Mouse (Mus musculus) forebrain, embryonic 12.5 days (tissue): ENCODE data around the gene Zmiz1. TPM values are rescaled to one million over a fixed set of nuclear protein-coding genes. Genes with fewer than 3 reads are reported as not detected.

Source experiments
- ATAC-seq: fragments of 200-750 bp; cut with Nextera tagmentation; 2 replicates; pipeline ENCODE4 v1.8.0; 2017; ENCODE audit warnings: moderate TSS enrichment; ENCODE audit not compliant: low FRiP score
- H3K27ac ChIP-seq: fragments of 300-500 bp; sonication (generic); 2 replicates; pipeline ENCODE4 v1.5.1; 2016; ENCODE audit warnings: mild to moderate bottlenecking
- H3K27me3 ChIP-seq: fragments of 300-500 bp; sonication (generic); 2 replicates; pipeline ENCODE4 v1.6.1; 2016; ENCODE audit warnings: mild to moderate bottlenecking
- H3K36me3 ChIP-seq: fragments of 300-500 bp; sonication (generic); replicated peaks from 2 replicates; pipeline ENCODE4 v1.6.1; 2016; ENCODE audit warnings: mild to moderate bottlenecking
- H3K4me1 ChIP-seq: fragments of 300-500 bp; sonication (generic); 2 replicates; pipeline ENCODE4 v1.6.1; 2016
- H3K4me2 ChIP-seq: fragments of 300-500 bp; sonication (generic); 2 replicates; pipeline ENCODE4 v1.6.1; 2016; ENCODE audit warnings: mild to moderate bottlenecking, moderate library complexity
- H3K4me3 ChIP-seq: fragments of 300-500 bp; sonication (generic); replicated peaks from 2 replicates; pipeline ENCODE4 v1.5.1; 2016; ENCODE audit warnings: mild to moderate bottlenecking
- H3K9ac ChIP-seq: fragments of 300-500 bp; sonication (generic); 2 replicates; pipeline ENCODE4 v1.6.1; 2016; ENCODE audit warnings: mild to moderate bottlenecking
- H3K9me3 ChIP-seq: fragments of 300-500 bp; sonication (generic); 2 replicates; pipeline ENCODE4 v1.6.1; 2016
- WGBS: fragments of 180-500 bp; shearing (Covaris S2); methylation state at CpG from one replicate; pipeline ENCODE4 v1.1.7; 2016; 5-methylcytosine and 5-hydroxymethylcytosine counted together
- polyA plus RNA-seq: library from polyadenylated mRNA; unstranded; fragments of >200 nt; fragmentation: Nextera tagmentation; extraction: Ambion mirVana; gene quantifications from 2 replicates; pipeline ENCODE4 v1.2.1, GENCODE M21; 2016

The Zmiz1 gene
- polyA plus RNA-seq, 1 experiment from 2014 or later = 64.1 TPM

- H3K9ac ChIP-seq = no peak overlapping the region
- peaks cover 88% of the 10 kb centered on the region for H3K36me3 ChIP-seq
- 73% methylated on average over 6 of the region's 6 CpGs for WGBS
- no peaks in the 10 kb centered on the region for H3K9me3 ChIP-seq
- H3K27me3 ChIP-seq = no peaks in the 10 kb centered on the region
- H3K4me1 ChIP-seq = peaks cover 33% of the 10 kb centered on the region
- H3K4me3 ChIP-seq = no peak overlapping the region
- ATAC-seq = no peak
- no peak overlapping the region for H3K27ac ChIP-seq
- H3K4me2 ChIP-seq = no peak overlapping the region
Measured at GRCm38 (mm10) chr14:25640421-25641056, 181.6 kb downstream of the Zmiz1 start.

GRCm38 (mm10) chr14:25641067-25641466, 182.1 kb downstream of the Zmiz1 start:
- Histone ChIP-seq H3K4me1 (peaks cover 28% of the 10 kb centered on the region), H3K4me2 (no peak overlapping the region), H3K9me3 (no peaks in the 10 kb centered on the region), H3K4me3 (no peak overlapping the region), H3K27me3 (no peaks in the 10 kb centered on the region), H3K9ac (no peak overlapping the region), H3K36me3 (peaks cover 89% of the 10 kb centered on the region), H3K27ac (no peak overlapping the region)
- WGBS = 86% methylated on average over 6 of the region's 6 CpGs
- no peak for ATAC-seq

DNA sequence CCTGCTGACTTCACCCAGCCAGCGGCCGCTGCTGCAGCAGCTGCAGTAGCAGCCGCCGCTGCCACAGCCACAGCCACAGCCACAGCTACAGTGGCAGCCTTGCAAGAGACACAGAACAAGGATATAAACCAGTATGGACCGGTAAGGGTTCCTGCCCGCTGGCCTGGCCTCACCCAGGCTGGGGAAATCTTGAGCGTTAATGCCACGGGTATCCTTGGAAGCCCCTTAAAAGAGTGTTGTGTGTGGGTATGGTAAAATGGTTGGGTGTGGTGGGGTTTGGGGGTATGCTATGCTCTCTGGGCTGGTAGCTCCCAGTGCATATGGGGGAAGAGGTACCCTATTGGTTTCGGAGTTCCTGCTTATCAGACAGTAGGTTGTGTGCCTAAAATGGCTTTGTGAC, 186.7 kb downstream of the Zmiz1 start:
- 95% methylated on average over 9 of the region's 9 CpGs for WGBS
- H3K27ac ChIP-seq = no peak overlapping the region
- no peak for ATAC-seq

GRCm38 (mm10) chr14:25646161-25646621, 187.2 kb downstream of the Zmiz1 start:
- Histone ChIP-seq H3K36me3 (peaks cover 90% of the 10 kb centered on the region), H3K4me1 (no peaks in the 10 kb centered on the region), H3K4me3 (no peak overlapping the region), H3K27ac (no peak overlapping the region), H3K27me3 (no peaks in the 10 kb centered on the region), H3K9me3 (no peaks in the 10 kb centered on the region), H3K9ac (no peak overlapping the region), H3K4me2 (no peak overlapping the region)
- WGBS = 87% methylated on average over 2 of the region's 2 CpGs
- ATAC-seq = no peak; the same call in 1 of the 2 replicates

More for the DNA sequence above, 186.7 kb downstream of the Zmiz1 start:
- no peaks in the 10 kb centered on the region for H3K27me3 ChIP-seq
- H3K4me3 ChIP-seq = no peak overlapping the region
- peaks cover 90% of the 10 kb centered on the region for H3K36me3 ChIP-seq
- 0 out of 2 replicates have a peak, but pooled peaks cover 2% of the 10 kb centered on the region for H3K4me1 ChIP-seq
- no peak overlapping the region for H3K9ac ChIP-seq
- H3K4me2 ChIP-seq = no peak overlapping the region
- no peaks in the 10 kb centered on the region for H3K9me3 ChIP-seq

DNA sequence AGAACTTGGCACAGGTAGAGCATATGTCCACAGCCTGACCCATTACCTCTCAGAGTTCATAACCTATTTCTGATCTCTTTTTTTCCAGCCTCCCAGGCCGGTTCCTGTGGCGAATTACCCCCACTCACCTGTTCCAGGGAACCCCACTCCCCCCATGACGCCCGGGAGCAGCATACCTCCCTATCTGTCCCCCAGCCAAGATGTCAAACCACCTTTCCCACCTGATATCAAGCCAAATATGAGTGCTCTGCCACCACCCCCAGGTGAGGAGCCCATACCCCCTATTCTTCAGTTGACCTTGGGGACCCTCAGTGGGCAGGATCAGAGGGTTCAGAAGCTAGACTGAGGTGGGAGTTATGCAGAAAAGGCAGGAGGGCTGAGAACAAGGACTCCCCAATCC, 192.1 kb downstream of the Zmiz1 start:
- peaks cover 100% of the 10 kb centered on the region for H3K36me3 ChIP-seq
- 92% methylated on average over 4 of the region's 4 CpGs for WGBS
- no peaks in the 10 kb centered on the region for H3K4me1 ChIP-seq
- no peak overlapping the region for H3K4me3 ChIP-seq
- H3K9me3 ChIP-seq = no peaks in the 10 kb centered on the region
- no peak overlapping the region for H3K27ac ChIP-seq
- no peak overlapping the region for H3K9ac ChIP-seq
- H3K4me2 ChIP-seq = no peak overlapping the region
- no peaks in the 10 kb centered on the region for H3K27me3 ChIP-seq
- ATAC-seq = no peak

DNA sequence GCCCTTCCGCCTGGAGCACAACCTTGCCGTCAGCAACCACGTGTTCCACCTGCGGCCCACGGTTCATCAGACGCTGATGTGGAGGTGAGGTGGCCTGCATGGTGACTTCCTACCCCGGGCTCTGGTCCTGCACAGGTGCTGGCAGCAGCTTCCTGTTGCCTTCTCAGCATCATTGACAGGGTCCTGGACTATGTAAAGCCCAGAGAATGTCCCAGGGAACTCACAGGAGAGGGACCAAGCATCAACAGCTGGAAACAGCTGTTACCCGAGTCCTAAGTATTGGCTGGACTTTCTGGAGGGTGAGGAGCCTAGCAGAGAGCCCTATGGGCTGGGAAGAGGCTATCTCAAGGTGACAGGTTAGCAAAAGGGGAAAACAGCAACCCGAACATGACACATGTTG, 192.9 kb downstream of the Zmiz1 start:
- Histone ChIP-seq H3K4me1 (no peaks in the 10 kb centered on the region), H3K9ac (no peak overlapping the region), H3K36me3 (peaks cover 100% of the 10 kb centered on the region), H3K27ac (no peak overlapping the region), H3K9me3 (no peaks in the 10 kb centered on the region), H3K4me3 (no peak overlapping the region), H3K4me2 (no peak overlapping the region), H3K27me3 (no peaks in the 10 kb centered on the region)
- ATAC-seq = no peak
- 92% methylated on average over 9 of the region's 9 CpGs for WGBS

- H3K27me3 ChIP-seq = no peaks in the 10 kb centered on the region
- no peak overlapping the region for H3K27ac ChIP-seq
- WGBS = 94% methylated on average over 13 of the region's 14 CpGs
- no peaks in the 10 kb centered on the region for H3K4me1 ChIP-seq
- H3K9me3 ChIP-seq = no peaks in the 10 kb centered on the region
- peaks cover 100% of the 10 kb centered on the region for H3K36me3 ChIP-seq
- no peak overlapping the region for H3K9ac ChIP-seq
- no peak for ATAC-seq
- H3K4me2 ChIP-seq = no peak overlapping the region
- H3K4me3 ChIP-seq = no peak overlapping the region
Measured at GRCm38 (mm10) chr14:25654401-25655197, 195.6 kb downstream of the Zmiz1 start.

DNA sequence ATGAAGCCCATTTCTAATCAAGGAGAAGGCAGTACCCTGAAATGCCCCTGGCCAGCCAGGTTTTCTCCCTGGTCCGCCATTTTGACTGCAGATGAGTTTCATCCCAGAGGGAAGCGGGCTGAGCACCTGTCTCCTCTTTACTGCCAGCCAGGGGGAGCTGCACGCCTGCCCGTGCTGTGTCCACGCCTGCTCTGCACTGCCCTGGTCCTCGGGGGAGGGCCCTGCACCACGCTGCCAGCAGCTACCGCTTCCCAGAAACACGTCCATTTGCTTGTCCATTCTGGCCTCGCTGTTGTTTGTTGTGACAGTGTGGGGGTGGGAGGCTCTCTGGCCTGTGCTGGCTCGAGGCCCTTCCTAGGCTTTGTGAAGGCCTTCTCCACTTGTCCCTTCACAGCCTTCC, 201.7 kb downstream of the Zmiz1 start:
- Histone ChIP-seq H3K4me1 (no peaks in the 10 kb centered on the region), H3K27me3 (no peaks in the 10 kb centered on the region), H3K27ac (no peak overlapping the region), H3K4me2 (no peak overlapping the region), H3K4me3 (no peak overlapping the region), H3K9me3 (no peaks in the 10 kb centered on the region), H3K36me3 (peaks cover 98% of the 10 kb centered on the region), H3K9ac (no peak overlapping the region)
- WGBS = 72% methylated on average over 11 of the region's 11 CpGs
- no peak for ATAC-seq

DNA sequence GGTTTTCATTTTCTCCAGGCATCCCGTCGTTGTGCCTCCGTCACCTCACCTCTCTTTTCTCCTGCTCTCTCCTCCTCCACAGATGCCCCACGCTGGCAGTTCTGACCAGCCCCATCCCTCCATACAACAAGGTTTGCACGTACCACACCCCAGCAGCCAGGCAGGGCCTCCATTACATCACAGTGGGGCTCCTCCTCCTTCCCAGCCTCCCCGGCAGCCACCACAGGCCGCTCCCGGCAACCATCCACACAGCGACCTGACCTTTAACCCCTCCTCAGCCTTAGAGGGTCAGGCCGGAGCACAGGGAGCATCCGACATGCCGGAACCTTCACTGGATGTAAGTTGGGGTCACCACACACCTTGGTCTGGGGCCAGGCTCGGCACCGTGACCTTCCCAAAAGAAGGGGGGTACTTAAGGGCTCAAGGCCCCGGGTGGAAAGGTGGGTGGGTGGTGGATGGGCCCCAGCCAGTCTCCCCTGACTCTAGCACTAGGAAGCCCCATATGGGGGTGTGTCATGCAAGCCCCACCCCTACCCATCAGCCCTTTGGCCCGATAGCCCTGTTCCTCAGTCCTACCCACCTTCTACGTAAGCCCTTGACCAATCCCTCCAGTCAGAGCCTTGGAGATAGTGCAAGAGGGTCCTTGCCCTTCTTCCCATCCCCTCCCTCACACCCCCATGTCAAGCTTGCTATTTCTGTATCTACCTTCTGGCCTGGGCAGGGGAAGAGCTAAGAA, 202.4 kb downstream of the Zmiz1 start:
- Histone ChIP-seq H3K27me3 (no peaks in the 10 kb centered on the region), H3K4me1 (no peaks in the 10 kb centered on the region), H3K4me3 (no peak overlapping the region), H3K4me2 (no peak overlapping the region), H3K27ac (no peak overlapping the region), H3K9me3 (no peaks in the 10 kb centered on the region), H3K36me3 (peaks cover 94% of the 10 kb centered on the region), H3K9ac (no peak overlapping the region)
- WGBS = 84% methylated on average over 17 of the region's 17 CpGs
- no peak for ATAC-seq

DNA sequence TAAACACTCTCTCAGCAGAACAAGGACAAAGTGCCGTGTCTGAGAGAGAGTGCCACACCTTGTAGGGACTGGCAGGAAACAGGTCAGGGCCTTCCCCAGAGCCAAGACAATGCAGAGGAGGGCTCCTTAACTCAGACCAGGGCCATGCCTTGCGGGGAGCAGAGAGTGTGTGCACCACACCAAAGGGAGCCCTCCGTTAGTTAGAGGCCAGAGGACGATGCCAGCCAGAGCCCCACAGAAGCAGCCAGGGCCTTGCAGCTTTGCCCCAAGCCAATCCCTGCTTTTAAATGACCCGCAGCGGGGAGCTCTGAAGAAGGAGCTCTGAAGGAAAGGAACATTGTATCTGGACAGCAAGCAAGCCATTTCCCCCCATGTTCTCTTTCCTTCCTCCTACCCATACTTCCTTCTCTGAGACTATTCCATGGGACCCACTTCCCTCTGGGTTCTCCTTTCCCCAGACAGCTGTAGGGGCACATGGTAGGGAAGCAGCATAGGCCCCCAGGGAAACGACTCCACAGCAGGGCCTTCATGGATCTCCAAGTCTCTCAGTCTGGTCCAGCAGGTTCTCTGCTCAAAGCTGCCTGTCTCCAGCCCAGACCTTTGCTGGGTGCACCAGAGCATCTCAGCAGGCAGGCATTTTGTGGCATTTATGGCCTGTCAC, 204.8 kb downstream of the Zmiz1 start:
- no peaks in the 10 kb centered on the region for H3K27me3 ChIP-seq
- peaks cover 72% of the 10 kb centered on the region for H3K36me3 ChIP-seq
- H3K27ac ChIP-seq = peak overlapping the region; percentile 21; the same call in 1 of the 2 replicates
- no peak overlapping the region for H3K4me2 ChIP-seq
- H3K4me3 ChIP-seq = no peak overlapping the region
- no peaks in the 10 kb centered on the region for H3K4me1 ChIP-seq
- no peak for ATAC-seq
- H3K9me3 ChIP-seq = no peaks in the 10 kb centered on the region
- H3K9ac ChIP-seq = no peak overlapping the region
- WGBS = 88% methylated on average over 7 of the region's 7 CpGs

- Histone ChIP-seq H3K4me2 (no peak overlapping the region), H3K9me3 (no peaks in the 10 kb centered on the region), H3K36me3 (peaks cover 70% of the 10 kb centered on the region), H3K4me1 (no peaks in the 10 kb centered on the region), H3K27ac (0 out of 2 replicates have a peak overlapping the region, but pooled peaks have one; percentile 21), H3K27me3 (no peaks in the 10 kb centered on the region), H3K4me3 (no peak overlapping the region), H3K9ac (no peak overlapping the region)
- 79% methylated on average over 7 of the region's 7 CpGs for WGBS
- ATAC-seq = no peak
Measured at GRCm38 (mm10) chr14:25664310-25664695, 205.3 kb downstream of the Zmiz1 start.
